Mouse (Mus musculus) megakaryocyte, adult 5-6 weeks (primary cell): ENCODE results near the gene Rtl8a. TPM values are rescaled to one million over a fixed set of nuclear protein-coding genes. Genes with fewer than 3 reads are reported as not detected.

Experiments
- total RNA-seq, 2 experiments: library from RNA; stranded (forward) in 1 of 2; stranded (reverse) in 1 of 2; fragments of 153-499, 151-499 nt in 1 of 2; fragments of 221-1000, 200-1000 nt in 1 of 2; gene quantifications; 2 replicates each; pipeline versions ENCODE4 v1.2.3 to v1.2.4; 2015 to 2017

The Rtl8a gene
- total RNA-seq, 2 experiments from 2014 or later = 6.3 to 7.3 TPM

Other genes starting within 250 kb of the Rtl8a start
- not detected in 2 replicates for gene Etd, start 208.8 kb downstream of the Rtl8a start, total RNA-seq (2015)
- not detected in 2 replicates for gene Etd, start 208.8 kb downstream of the Rtl8a start, total RNA-seq (2017)
- gene Rtl8c, start 35.6 kb downstream of the Rtl8a start, total RNA-seq (2015) = 2.5 TPM in 1 of 2 replicates, not detected in the other
- gene Rtl8c, start 35.6 kb downstream of the Rtl8a start, total RNA-seq (2017) = not detected in 2 replicates
- gene Gm14597, start 34.7 kb downstream of the Rtl8a start, total RNA-seq (2015) = not detected in 2 replicates
- not detected in 2 replicates for gene Gm14597, start 34.7 kb downstream of the Rtl8a start, total RNA-seq (2017)
- gene Rtl8b, start 26.7 kb upstream of the Rtl8a start, total RNA-seq (2015) = 13.1 and 14.1 TPM in 2 replicates
- gene Rtl8b, start 26.7 kb upstream of the Rtl8a start, total RNA-seq (2017) = 4.0 and 5.0 TPM in 2 replicates
- gene 4930502E18Rik, start 81.1 kb upstream of the Rtl8a start, total RNA-seq (2015) = not detected in 2 replicates
- not detected in 2 replicates for gene 4930502E18Rik, start 81.1 kb upstream of the Rtl8a start, total RNA-seq (2017)
- not detected in 2 replicates for gene 1700013H16Rik, start 114.1 kb upstream of the Rtl8a start, total RNA-seq (2015)
- not detected in 2 replicates for gene 1700013H16Rik, start 114.1 kb upstream of the Rtl8a start, total RNA-seq (2017)
- gene Zfp36l3, start 132.7 kb upstream of the Rtl8a start, total RNA-seq (2015) = not detected in 2 replicates
- not detected in 2 replicates for gene Zfp36l3, start 132.7 kb upstream of the Rtl8a start, total RNA-seq (2017)
- 3.1 and 4.3 TPM in 2 replicates for gene Xlr, start 154.0 kb upstream of the Rtl8a start, total RNA-seq (2015)
- 1.9 and 4.0 TPM in 2 replicates for gene Xlr, start 154.0 kb upstream of the Rtl8a start, total RNA-seq (2017)